Mouse (Mus musculus) heart, postnatal 0 days (tissue): ENCODE data around the gene Ffar1. TPM values are rescaled to one million over a fixed set of nuclear protein-coding genes. Genes with fewer than 3 reads are reported as not detected.
"Not testable (repeated sequence)": the region's sequence is repeated elsewhere in the genome, so short reads cannot be mapped to it uniquely, and the experiment has no call there.

Experiments
- ATAC-seq: fragments of 200-750 bp; cut with Nextera tagmentation; 2 replicates; pipeline ENCODE4 v1.8.0; 2017; ENCODE audit warnings: low read depth, moderate number of reproducible peaks, moderate library complexity; ENCODE audit not compliant: insufficient read depth
- DNase-seq: peaks from one replicate; pipeline ENCODE4 v3.0.0-alpha.2; 2016; ENCODE audit warnings: low spot score
- H3K27ac ChIP-seq: fragments of 300-500 bp; sonication (generic); 2 replicates; pipeline ENCODE4 v1.5.1; 2014; ENCODE audit warnings: low read depth, mild to moderate bottlenecking
- H3K27me3 ChIP-seq: fragments of 300-500 bp; sonication (generic); 2 replicates; pipeline ENCODE4 v1.6.1; 2014; ENCODE audit warnings: low read length, mixed read lengths; ENCODE audit not compliant: control insufficient read depth, insufficient read depth
- H3K36me3 ChIP-seq: fragments of 300-500 bp; sonication (generic); replicated peaks from 2 replicates; pipeline ENCODE4 v1.6.1; 2014; ENCODE audit warnings: low read length, mixed read lengths; ENCODE audit not compliant: control insufficient read depth, insufficient read depth
- H3K4me1 ChIP-seq: fragments of 300-500 bp; sonication (generic); 2 replicates; pipeline ENCODE4 v1.6.1; 2014; ENCODE audit warnings: antibody characterized with exemption; ENCODE audit not compliant: control insufficient read depth, insufficient read depth
- H3K4me2 ChIP-seq: fragments of 300-500 bp; sonication (generic); 2 replicates; pipeline ENCODE4 v1.6.1; 2014; ENCODE audit warnings: low read depth, mild to moderate bottlenecking, low read length, moderate library complexity
- H3K4me3 ChIP-seq: fragments of 300-500 bp; sonication (generic); 2 replicates; pipeline ENCODE4 v1.5.1; 2014; ENCODE audit warnings: low read depth, low read length
- H3K9ac ChIP-seq: fragments of 300-500 bp; sonication (generic); replicated peaks from 2 replicates; pipeline ENCODE4 v1.6.1; 2014; ENCODE audit warnings: low read depth, low read length, mixed read lengths
- H3K9me3 ChIP-seq: fragments of 300-500 bp; sonication (generic); replicated peaks from 2 replicates; pipeline ENCODE4 v1.6.1; 2016; ENCODE audit warnings: low read length; ENCODE audit not compliant: control insufficient read depth
- CTCF ChIP-seq: IDR thresholded peaks from 2 replicates; pipeline ENCODE4 v1.5.1; 2016; ENCODE audit warnings: antibody characterized with exemption, control low read depth, low read depth
- EP300 ChIP-seq: IDR thresholded peaks from 2 replicates; pipeline ENCODE4 v1.6.1; 2016; ENCODE audit warnings: antibody characterized with exemption, low read depth
- WGBS: fragments of 180-500 bp; shearing (Covaris S2); extraction: QIAGEN DNeasy Blood & Tissue Kit; methylation state at CpG from one replicate; pipeline ENCODE4 v1.1.7; 2014; 5-methylcytosine and 5-hydroxymethylcytosine counted together
- polyA plus RNA-seq: library from polyadenylated mRNA; unstranded; fragments of >200 nt; fragmentation: Nextera tagmentation; extraction: Ambion mirVana; gene quantifications from 2 replicates; pipeline ENCODE4 v1.2.1, GENCODE M21; 2015
- total RNA-seq: library from RNA; depleted of rRNA; stranded (reverse); fragments of >200 nt; gene quantifications from 2 replicates; pipeline ENCODE4 v1.2.3, GENCODE M21; 2014; ENCODE audit warnings: low replicate concordance

Gene Ffar1
- total and polyA plus RNA-seq, 2 experiments from 2014 or later: not detected

DNA sequence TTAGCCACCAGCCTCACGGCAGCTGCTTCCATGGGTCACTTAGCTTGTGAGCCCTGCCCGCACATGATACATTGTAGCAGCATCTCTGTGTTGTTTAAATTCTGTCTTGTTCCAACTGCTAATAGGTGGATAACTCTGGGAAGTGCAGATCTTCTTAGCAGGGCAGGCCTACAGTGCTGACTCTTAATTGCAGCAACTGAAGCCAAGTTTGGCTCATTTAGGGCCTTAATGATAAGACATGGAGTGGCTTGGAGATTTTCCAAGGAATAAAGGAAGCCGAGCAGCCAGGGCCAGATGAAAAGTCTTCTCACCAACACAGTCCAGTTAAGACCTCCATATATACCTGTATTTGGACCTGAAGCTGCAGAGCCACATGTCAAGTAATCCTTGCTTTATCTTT lies 21.1 kb downstream of the Ffar1 start:
- Histone ChIP-seq H3K4me1 (peaks cover 10% of the 10 kb centered on the region), H3K9me3 (no peaks in the 10 kb centered on the region), H3K36me3 (no peaks in the 10 kb centered on the region), H3K27me3 (no peaks in the 10 kb centered on the region), H3K4me3 (no peak overlapping the region), H3K9ac (no peak overlapping the region), H3K27ac (no peak overlapping the region), H3K4me2 (no peak overlapping the region)
- ATAC-seq: no peak
- DNase-seq: no peak
- WGBS: 46% methylated on average over 3 of the region's 3 CpGs
- TF ChIP-seq CTCF (no peak), EP300 (no peak)

- ATAC-seq (no peak), DNase-seq (no peak)
- H3K4me3 ChIP-seq: no peak overlapping the region
- TF ChIP-seq EP300 (no peak), CTCF (no peak)
- H3K4me1 ChIP-seq: peaks cover 10% of the 10 kb centered on the region
- no peak overlapping the region for H3K27ac ChIP-seq
- H3K36me3 ChIP-seq: no peaks in the 10 kb centered on the region
- H3K9me3 ChIP-seq: no peaks in the 10 kb centered on the region
- no peak overlapping the region for H3K4me2 ChIP-seq
- no peaks in the 10 kb centered on the region for H3K27me3 ChIP-seq
- H3K9ac ChIP-seq: no peak overlapping the region
Observed at GRCm38 (mm10) chr7:30837277-30837676, 24.1 kb downstream of the Ffar1 start.

DNA sequence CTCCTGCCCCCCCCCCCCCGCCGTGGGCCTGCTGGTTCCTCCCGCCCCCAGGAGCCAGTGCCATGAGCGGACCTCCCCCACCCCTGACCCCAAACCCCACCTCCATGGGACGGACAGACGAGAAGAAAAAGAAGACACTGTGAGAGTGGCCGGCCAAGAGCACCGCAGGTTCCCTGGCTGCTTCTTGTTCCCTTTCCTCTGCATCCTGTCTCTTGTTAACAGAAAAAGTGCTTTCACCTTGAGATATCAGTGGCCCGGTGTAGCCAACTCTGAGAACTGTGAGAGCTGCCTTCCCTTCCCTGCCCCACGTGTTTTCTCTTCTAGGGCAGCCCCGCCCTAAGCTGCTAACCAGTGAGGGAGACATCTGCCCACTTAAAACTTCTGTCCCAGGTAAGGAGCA lies 28.7 kb downstream of the Ffar1 start:
- not testable (repeated sequence) for H3K27me3 ChIP-seq, H3K27ac ChIP-seq, H3K4me3 ChIP-seq, H3K9me3 ChIP-seq, ATAC-seq, H3K9ac ChIP-seq, H3K4me1 ChIP-seq, H3K36me3 ChIP-seq, H3K4me2 ChIP-seq, DNase-seq
- 17% methylated on average over 7 of the region's 11 CpGs for WGBS

GRCm38 (mm10) chr7:30832261-30832660 lies 29.1 kb downstream of the Ffar1 start:
- H3K36me3 ChIP-seq: no peaks in the 10 kb centered on the region
- H3K4me3 ChIP-seq: no peak overlapping the region
- no peaks in the 10 kb centered on the region for H3K4me1 ChIP-seq

GRCm38 (mm10) chr7:30829428-30829827 lies 31.9 kb downstream of the Ffar1 start:
- no peak overlapping the region for H3K4me2 ChIP-seq
- no peak for ATAC-seq
- H3K27ac ChIP-seq: no peak overlapping the region
- H3K27me3 ChIP-seq: no peaks in the 10 kb centered on the region
- H3K36me3 ChIP-seq: no peaks in the 10 kb centered on the region
- H3K4me3 ChIP-seq: no peak overlapping the region
- H3K9ac ChIP-seq: no peak overlapping the region
- no peak for DNase-seq
- H3K4me1 ChIP-seq: no peaks in the 10 kb centered on the region
- no peak for TF ChIP-seq CTCF
- TF ChIP-seq EP300: no peak
- WGBS: 66% methylated on average over 3 of the region's 3 CpGs
- no peaks in the 10 kb centered on the region for H3K9me3 ChIP-seq

More at GRCm38 (mm10) chr7:30832261-30832660, 29.1 kb downstream of the Ffar1 start:
- Histone ChIP-seq H3K27me3 (no peaks in the 10 kb centered on the region), H3K4me2 (no peak overlapping the region), H3K9me3 (no peaks in the 10 kb centered on the region), H3K27ac (no peak overlapping the region), H3K9ac (no peak overlapping the region)
- TF ChIP-seq EP300 (no peak), CTCF (no peak)
- no peak for ATAC-seq
- 43% methylated on average over 16 of the region's 17 CpGs for WGBS
- DNase-seq: no peak

- DNase-seq, H3K27me3 ChIP-seq, H3K4me2 ChIP-seq, H3K4me1 ChIP-seq, ATAC-seq, H3K4me3 ChIP-seq, H3K9ac ChIP-seq, H3K27ac ChIP-seq, H3K36me3 ChIP-seq, H3K9me3 ChIP-seq: not testable (repeated sequence)
Observed at GRCm38 (mm10) chr7:30828871-30829270, 32.5 kb downstream of the Ffar1 start.
